Mouse (Mus musculus): ENCODE measurements around the gene Lsm11. TPM values are rescaled to one million over a fixed set of nuclear protein-coding genes. Genes with fewer than 3 reads are reported as not detected.

Gene Lsm11
- polyA plus RNA-seq (2012; rRNA removed): 18.1 and 18.6 TPM in 2 replicates

DNA sequence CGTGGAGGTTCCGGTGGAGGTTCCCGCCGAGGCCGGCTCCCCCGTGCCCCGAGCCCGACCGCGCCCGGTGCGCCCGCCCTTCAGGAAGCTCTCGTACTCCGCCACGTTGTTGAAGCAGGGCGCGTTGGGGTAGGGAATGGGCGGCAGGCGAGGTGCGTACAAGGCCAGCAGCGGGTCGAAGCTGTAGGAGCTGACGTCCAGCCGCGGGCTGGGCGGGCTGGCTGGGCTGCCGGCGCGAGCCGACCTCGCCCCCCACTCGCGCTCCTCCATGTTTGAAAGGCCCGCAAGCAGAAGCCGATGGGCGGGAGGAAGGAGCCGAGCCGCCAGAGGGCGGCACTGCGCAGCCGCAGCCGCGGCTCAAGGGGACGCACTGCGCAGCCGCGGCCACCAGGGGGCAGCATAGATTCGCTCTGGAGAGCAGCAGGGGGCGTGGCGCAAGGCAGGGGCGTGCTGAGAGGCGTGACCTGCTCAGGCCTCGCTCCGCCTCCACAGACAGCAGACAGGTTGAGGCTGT is at the start of gene Lsm11:
TSS of gene Lsm11 (minus strand) at position 293 of the 514 bp plus-strand sequence.

GRCm38 (mm10) chr11:45979946-45980892 is 35.5 kb upstream of the Lsm11 start, which contains the start of gene Sox30:
Gene Sox30 (plus strand): TSS chr11:45980310.

DNA sequence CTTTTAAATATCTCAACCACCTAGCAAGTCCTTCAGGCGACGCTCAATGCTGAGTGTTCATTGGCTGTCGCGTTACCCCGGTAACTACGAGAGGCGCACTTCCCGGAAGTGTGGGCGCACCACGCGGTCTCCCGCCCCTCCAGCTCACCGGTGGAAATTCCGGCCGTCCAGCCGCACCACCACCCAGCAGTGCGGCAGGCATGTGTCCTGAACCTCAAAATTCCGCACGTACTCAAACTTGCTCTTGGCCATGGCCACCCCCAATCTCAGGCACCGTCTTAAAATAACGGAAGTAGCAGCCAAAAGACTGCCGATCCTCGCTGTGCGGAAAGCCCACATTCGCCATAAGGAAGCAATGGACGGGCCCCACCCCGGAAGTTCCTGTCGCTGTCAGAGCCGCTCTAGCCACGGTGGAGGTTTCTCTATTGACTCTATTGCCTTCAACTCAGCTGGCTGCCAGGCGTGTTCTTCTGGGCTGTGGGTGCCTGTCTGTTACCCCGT is 10.4 kb upstream of the Lsm11 start, which contains the start of gene Thg1l:
TSS of gene Thg1l (minus strand) at position 368 of the 501 bp plus-strand sequence.

Other genes with a start within 250 kb of the Lsm11 start
- gene Clint1, start 92.9 kb downstream of the Lsm11 start, polyA plus RNA-seq (2012; rRNA removed): 58.3 and 62.7 TPM in 2 replicates
- gene Thg1l, start 10.6 kb upstream of the Lsm11 start, polyA plus RNA-seq (2012; rRNA removed): 12.7 and 14.4 TPM in 2 replicates
- gene Sox30, start 35.4 kb upstream of the Lsm11 start, polyA plus RNA-seq (2012; rRNA removed): 0.31 and 0.53 TPM in 2 replicates
- gene Gm12166, start 107.4 kb upstream of the Lsm11 start, polyA plus RNA-seq (2012; rRNA removed): 6.2 and 7.4 TPM in 2 replicates
- 16.3 and 21.8 TPM in 2 replicates for gene Adam19, start 111.1 kb upstream of the Lsm11 start, polyA plus RNA-seq (2012; rRNA removed)
- gene Nipal4, start 221.6 kb upstream of the Lsm11 start, polyA plus RNA-seq (2012; rRNA removed): 0.28 and 0.58 TPM in 2 replicates